In the genomic region with DNA sequence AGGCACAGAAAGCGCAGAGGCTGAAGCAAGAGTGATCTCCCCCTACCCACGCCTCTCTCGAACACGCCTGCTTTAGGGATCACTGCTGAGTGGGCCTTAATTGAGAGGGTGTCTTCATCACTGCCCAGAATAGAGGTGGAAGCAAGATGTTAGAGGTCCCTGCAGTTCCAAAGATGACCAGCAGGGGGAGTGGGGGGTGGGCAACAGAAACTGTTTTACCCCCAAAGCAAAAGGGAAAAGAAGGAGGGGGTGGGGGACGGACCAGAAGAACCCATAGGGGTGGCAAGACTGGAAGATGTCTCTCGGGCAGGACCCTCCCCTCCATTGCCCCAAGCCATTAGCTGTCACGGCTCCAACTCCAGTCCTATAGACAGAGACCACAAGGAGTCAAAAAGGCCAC, we compare ENCODE assay signal across 9 mouse cellular contexts. TPM values are rescaled to one million over a fixed set of nuclear protein-coding genes. Genes with fewer than 3 reads are reported as not detected.
DNase-seq lines count a peak whose midpoint lies in the region; ATAC-seq and TF ChIP-seq lines count a peak whose summit lies in the region.
"Had no signal": no experiment of that assay in that cellular context is flagged by ENCODE, and none has a peak within 500 bp of the region (broad histone marks: within the 10 kb centered on the region; RNA-seq: fewer than 3 reads in every experiment).

No protein-coding gene starts in this region.

- H3K4me1 ChIP-seq in forebrain, embryonic 11.5 days (replicated peaks; ENCODE audit: control insufficient read depth, insufficient read depth, low read length), result peaks cover 7% of the 10 kb centered on the region; the same call in 1 of the 2 replicates
- peaks cover 9% of the 10 kb centered on the region for H3K4me1 ChIP-seq in forebrain, embryonic 13.5 days
- peaks cover 12% of the 10 kb centered on the region for H3K4me1 ChIP-seq in neural tube, embryonic 15.5 days
- peaks cover 6% of the 10 kb centered on the region for H3K4me1 ChIP-seq in cerebellum, adult 2 months (ENCODE audit: control insufficient read depth, insufficient read depth, low read length)
- no peaks in the 10 kb centered on the region; the same call in 1 of the 2 replicates for H3K4me1 ChIP-seq in stomach, postnatal 0 days (replicated peaks; ENCODE audit: control insufficient read depth, insufficient read depth)

- ATAC-seq in forebrain, embryonic 11.5 days (replicated peaks; ENCODE audit: low FRiP score), result 0 out of 2 replicates have a peak, but pooled peaks have one; percentile 16
- ATAC-seq in forebrain, embryonic 13.5 days, result no peak
- ATAC-seq in neural tube, embryonic 15.5 days (ENCODE audit: low FRiP score), result no peak
- no peak for ATAC-seq in stomach, postnatal 0 days (ENCODE audit: low FRiP score, low TSS enrichment)

- no peak for TF ChIP-seq POLR2A in cerebellum, adult 2 months (IDR thresholded peaks at IDR 0.05; ENCODE audit: borderline replicate concordance, insufficient read depth, low read length)

- H3K27ac ChIP-seq in forebrain, embryonic 11.5 days (ENCODE audit: low read depth, low read length), result no peak overlapping the region
- H3K27ac ChIP-seq in forebrain, embryonic 13.5 days, result no peak overlapping the region
- no peak overlapping the region for H3K27ac ChIP-seq in neural tube, embryonic 15.5 days (replicated peaks)
- no peak overlapping the region for H3K27ac ChIP-seq in cerebellum, adult 2 months (ENCODE audit: insufficient read depth, low read length)
- no peak overlapping the region for H3K27ac ChIP-seq in stomach, postnatal 0 days (replicated peaks)
- H3K27ac ChIP-seq: stomach, embryonic 15.5 days had no signal

- no peak overlapping the region for H3K9ac ChIP-seq in forebrain, embryonic 11.5 days (ENCODE audit: low read length)
- H3K9ac ChIP-seq in forebrain, embryonic 13.5 days, result no peak overlapping the region
- no peak overlapping the region for H3K9ac ChIP-seq in neural tube, embryonic 15.5 days (replicated peaks)
- H3K9ac ChIP-seq in stomach, postnatal 0 days (ENCODE audit: low read length), result no peak overlapping the region
- H3K9ac ChIP-seq: stomach, embryonic 15.5 days had no signal

- no peaks in the 10 kb centered on the region; the same call in 1 of the 2 replicates for H3K36me3 ChIP-seq in forebrain, embryonic 11.5 days (ENCODE audit: control insufficient read depth, insufficient read depth, low read length)
- H3K36me3 ChIP-seq in forebrain, embryonic 13.5 days (ENCODE audit: poor library complexity, severe bottlenecking), result peaks cover 56% of the 10 kb centered on the region
- H3K36me3 ChIP-seq in neural tube, embryonic 15.5 days, result peaks cover 43% of the 10 kb centered on the region
- H3K36me3 ChIP-seq in stomach, postnatal 0 days (ENCODE audit: control insufficient read depth, insufficient read depth, low read length), result peaks cover 15% of the 10 kb centered on the region

- no peak for TF ChIP-seq EP300 in stomach, postnatal 0 days (optimal IDR thresholded peaks at IDR 0.05)

- TF ChIP-seq CTCF in cerebellum, adult 2 months (IDR thresholded peaks at IDR 0.05; ENCODE audit: borderline replicate concordance, insufficient read depth, low read depth, low read length), result peak; percentile 72
- TF ChIP-seq CTCF in stomach, postnatal 0 days (IDR thresholded peaks at IDR 0.05; ENCODE audit: low read depth), result peak; percentile 86

- WGBS in forebrain, embryonic 11.5 days, result 45% methylated on average over 7 of the region's 7 CpGs
- 40% methylated on average over 7 of the region's 7 CpGs for WGBS in forebrain, embryonic 13.5 days
- WGBS in neural tube, embryonic 15.5 days, result 42% methylated on average over 7 of the region's 7 CpGs
- WGBS in cerebellum, adult 2 months, result 28% methylated on average over 7 of the region's 7 CpGs
- 35% methylated on average over 7 of the region's 7 CpGs for WGBS in stomach, postnatal 0 days

- H3K4me3 ChIP-seq in forebrain, embryonic 11.5 days (ENCODE audit: low read depth, low read length), result no peak overlapping the region
- no peak overlapping the region for H3K4me3 ChIP-seq in forebrain, embryonic 13.5 days
- no peak overlapping the region for H3K4me3 ChIP-seq in neural tube, embryonic 15.5 days (replicated peaks)
- no peak overlapping the region for H3K4me3 ChIP-seq in cerebellum, adult 2 months (replicated peaks; ENCODE audit: insufficient read depth, low read depth, low read length)
- H3K4me3 ChIP-seq in stomach, postnatal 0 days (ENCODE audit: low read depth, low read length), result no peak overlapping the region
- H3K4me3 ChIP-seq: stomach, embryonic 15.5 days had no signal

- no peaks in the 10 kb centered on the region for H3K27me3 ChIP-seq in forebrain, embryonic 11.5 days (ENCODE audit: control insufficient read depth, insufficient read depth, low read length)
- no peaks in the 10 kb centered on the region for H3K27me3 ChIP-seq in forebrain, embryonic 13.5 days
- no peaks in the 10 kb centered on the region for H3K27me3 ChIP-seq in neural tube, embryonic 15.5 days (replicated peaks)
- H3K27me3 ChIP-seq in cerebellum, adult 2 months (ENCODE audit: control insufficient read depth, insufficient read depth, low read length), result no peaks in the 10 kb centered on the region
- H3K27me3 ChIP-seq in stomach, postnatal 0 days (ENCODE audit: control insufficient read depth, insufficient read depth, low read length), result no peaks in the 10 kb centered on the region
- H3K27me3 ChIP-seq: stomach, embryonic 15.5 days had no signal

- H3K9me3 ChIP-seq in forebrain, embryonic 11.5 days (ENCODE audit: control insufficient read depth, low read length), result no peaks in the 10 kb centered on the region
- no peaks in the 10 kb centered on the region for H3K9me3 ChIP-seq in forebrain, embryonic 13.5 days (replicated peaks)
- no peaks in the 10 kb centered on the region for H3K9me3 ChIP-seq in neural tube, embryonic 15.5 days (replicated peaks)
- H3K9me3 ChIP-seq in stomach, postnatal 0 days (ENCODE audit: control insufficient read depth, low read length), result no peaks in the 10 kb centered on the region
- H3K9me3 ChIP-seq: stomach, embryonic 15.5 days had no signal

- peak; percentile 81 for DNase-seq in forebrain, embryonic 11.5 days (ENCODE audit: low spot score)
- DNase-seq in neural tube, embryonic 10.5 days (ENCODE audit: extremely low spot score, low spot score), result peak; percentile 80
- peak; percentile 40 to 70 for DNase-seq in cerebellum, adult 2 months
- DNase-seq in hindlimb bud, embryonic 11.5 days (ENCODE audit: extremely low spot score, low read depth, low spot score), result peak; percentile 47
- DNase-seq in lung, postnatal 10 days, result peak; percentile 79
- DNase-seq in stomach, postnatal 0 days (ENCODE audit: low spot score), result peak; percentile 66

- no peak overlapping the region for H3K4me2 ChIP-seq in forebrain, embryonic 11.5 days (ENCODE audit: low read depth, low read length, severe bottlenecking)
- no peak overlapping the region for H3K4me2 ChIP-seq in forebrain, embryonic 13.5 days
- no peak overlapping the region for H3K4me2 ChIP-seq in neural tube, embryonic 15.5 days
- H3K4me2 ChIP-seq in stomach, postnatal 0 days (replicated peaks; ENCODE audit: low read depth), result no peak overlapping the region
- H3K4me2 ChIP-seq: stomach, embryonic 15.5 days had no signal

RNA-seq across cellular contexts. Expression of a gene that starts 8.0 kb away (rescaled TPM):
- polyA plus RNA-seq in forebrain, embryonic 11.5 days (2014; fragmentation: Nextera tagmentation; extraction: Ambion mirVana), result 107 and 108 TPM in 2 replicates
- polyA plus RNA-seq in forebrain, embryonic 13.5 days (2015; fragmentation: Nextera tagmentation; extraction: Ambion mirVana), result 116 and 125 TPM in 2 replicates
- polyA plus RNA-seq in neural tube, embryonic 15.5 days (2015; fragmentation: Nextera tagmentation; extraction: Ambion mirVana), result 129 and 132 TPM in 2 replicates
- 78.4 and 84.2 TPM in 2 replicates for polyA plus RNA-seq in cerebellum, adult 2 months (2012; rRNA removed)
- polyA plus RNA-seq in stomach, postnatal 0 days (2015; fragmentation: Nextera tagmentation; extraction: Ambion mirVana), result 163 TPM in 2 replicates

RNA-seq across cellular contexts. Expression of a gene that starts 8.6 kb away (rescaled TPM):
- 49.8 and 54.5 TPM in 2 replicates for polyA plus RNA-seq in forebrain, embryonic 11.5 days (2014; fragmentation: Nextera tagmentation; extraction: Ambion mirVana)
- 91.1 and 92.9 TPM in 2 replicates for polyA plus RNA-seq in forebrain, embryonic 13.5 days (2015; fragmentation: Nextera tagmentation; extraction: Ambion mirVana)
- 123 and 145 TPM in 2 replicates for polyA plus RNA-seq in neural tube, embryonic 15.5 days (2015; fragmentation: Nextera tagmentation; extraction: Ambion mirVana)
- 196 and 199 TPM in 2 replicates for polyA plus RNA-seq in cerebellum, adult 2 months (2012; rRNA removed)
- 40.9 and 45.0 TPM in 2 replicates for polyA plus RNA-seq in stomach, postnatal 0 days (2015; fragmentation: Nextera tagmentation; extraction: Ambion mirVana)

RNA-seq across cellular contexts. Expression of a gene that starts 19.0 kb away (rescaled TPM):
- polyA plus RNA-seq in forebrain, embryonic 11.5 days (2014; fragmentation: Nextera tagmentation; extraction: Ambion mirVana), result 0.44 and 0.69 TPM in 2 replicates
- polyA plus RNA-seq in forebrain, embryonic 13.5 days (2015; fragmentation: Nextera tagmentation; extraction: Ambion mirVana), result 0.30 and 0.72 TPM in 2 replicates
- 0.77 and 1.2 TPM in 2 replicates for polyA plus RNA-seq in neural tube, embryonic 15.5 days (2015; fragmentation: Nextera tagmentation; extraction: Ambion mirVana)
- 3.8 and 4.7 TPM in 2 replicates for polyA plus RNA-seq in cerebellum, adult 2 months (2012; rRNA removed)
- polyA plus RNA-seq in stomach, postnatal 0 days (2015; fragmentation: Nextera tagmentation; extraction: Ambion mirVana), result 0.06 TPM in 2 replicates

RNA-seq across cellular contexts. Expression of a gene that starts 55.5 kb away (rescaled TPM):
- 0.55 and 0.99 TPM in 2 replicates for polyA plus RNA-seq in forebrain, embryonic 11.5 days (2014; fragmentation: Nextera tagmentation; extraction: Ambion mirVana)
- polyA plus RNA-seq in forebrain, embryonic 13.5 days (2015; fragmentation: Nextera tagmentation; extraction: Ambion mirVana), result 0.48 TPM in 1 of 2 replicates, not detected in the other
- 0.40 TPM in 1 of 2 replicates, not detected in the other for polyA plus RNA-seq in neural tube, embryonic 15.5 days (2015; fragmentation: Nextera tagmentation; extraction: Ambion mirVana)
- 0.27 and 0.54 TPM in 2 replicates for polyA plus RNA-seq in cerebellum, adult 2 months (2012; rRNA removed)
- polyA plus RNA-seq in stomach, postnatal 0 days (2015; fragmentation: Nextera tagmentation; extraction: Ambion mirVana), result not detected in 2 replicates
- polyA plus RNA-seq: stomach, embryonic 15.5 days had no signal
